Mouse (Mus musculus): ENCODE data around the gene Mfsd4b5.
"Not testable (repeated sequence)": the region's sequence is repeated elsewhere in the genome, so short reads cannot be mapped to it uniquely, and the experiment has no call there.

Gene Mfsd4b5

DNA sequence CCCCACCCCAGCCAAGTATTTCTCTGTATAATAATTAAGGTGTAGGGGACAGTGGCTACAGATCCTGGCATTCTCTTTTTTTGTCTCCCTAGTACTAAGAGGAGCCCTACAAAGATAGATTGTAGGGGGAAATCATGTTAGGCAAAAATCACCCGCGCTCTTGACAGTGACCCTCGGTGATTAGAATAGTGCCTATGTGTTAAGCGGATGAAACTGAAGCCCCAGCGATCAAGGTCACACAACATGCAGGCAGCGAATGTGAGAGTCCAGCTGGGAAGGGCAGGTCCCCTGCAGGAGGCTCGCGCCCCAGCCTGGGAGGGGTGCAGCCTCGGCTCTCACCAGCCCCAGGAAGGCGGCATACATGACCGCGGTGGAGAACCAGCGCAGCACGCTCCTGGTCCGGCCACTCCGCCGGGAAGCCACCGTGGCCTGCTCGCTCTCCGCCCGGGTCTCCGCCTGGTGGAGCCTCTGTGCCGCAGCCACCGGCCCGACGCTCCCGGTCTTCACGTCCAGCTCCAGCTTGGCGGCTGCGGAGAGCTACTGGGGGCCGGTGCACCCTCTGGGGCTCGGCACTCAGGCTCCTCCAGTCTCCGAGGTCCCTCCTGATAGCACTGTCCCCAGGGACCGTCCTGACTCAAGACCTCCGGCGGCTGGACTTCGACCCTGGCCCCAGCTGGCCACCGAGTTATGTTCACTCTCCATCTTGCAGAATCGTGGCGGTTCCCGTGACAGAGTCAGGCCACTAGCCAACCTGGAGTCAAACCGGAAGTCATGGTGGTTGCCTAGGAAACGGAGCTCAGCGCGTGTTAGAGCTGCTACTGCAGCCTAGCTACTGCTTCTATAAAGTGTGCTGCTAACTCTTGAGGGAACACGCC, 38.3 kb upstream of the Mfsd4b5 start, which contains the start of gene Mfsd4b1:
Gene Mfsd4b1 (minus strand): TSS at position 715 of the 875 bp plus-strand sequence.
- H3K27me3 ChIP-seq (ENCODE audit: insufficient read depth, low read length): peaks cover 72% of the 10 kb centered on the region
- TF ChIP-seq POU5F1 (IDR thresholded peaks at IDR 0.05; ENCODE audit: borderline replicate concordance, low read length) (no peak), CTCF (conservative IDR thresholded peaks at IDR 0.05; ENCODE audit: low read length) (no peak)
- H3K4me1 ChIP-seq (replicated peaks; ENCODE audit: low read depth, low read length): peaks cover 11% of the 10 kb centered on the region; the same call in 1 of the 2 replicates
- H3K9me3 ChIP-seq (ENCODE audit: low read length): peaks cover 9% of the 10 kb centered on the region
- peak within 1 kb of the TSS; percentile 82 for H3K4me3 ChIP-seq (replicated peaks; ENCODE audit: low read length)
- no peaks in the 10 kb centered on the region for H3K36me3 ChIP-seq (ENCODE audit: insufficient read depth, low read length)

DNA sequence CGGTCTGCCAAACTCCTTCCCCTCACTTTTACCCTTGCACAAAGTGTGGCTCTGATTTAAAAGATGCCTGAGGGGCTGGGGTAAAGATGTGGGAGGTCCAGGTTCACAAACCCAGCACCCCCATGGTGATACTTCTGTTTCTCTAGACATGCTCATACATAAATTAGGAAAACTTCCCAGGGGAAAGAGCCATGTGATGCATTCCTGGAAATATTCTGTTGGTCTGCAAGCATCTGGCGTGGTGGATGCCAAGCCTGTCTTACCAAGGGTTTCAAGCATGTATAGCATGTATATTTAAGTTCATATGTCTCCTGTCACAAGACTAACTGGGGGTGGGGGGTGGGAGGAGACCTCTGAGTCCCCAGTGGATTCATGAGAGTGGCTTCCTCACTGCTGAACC, 34.0 kb upstream of the Mfsd4b5 start:
- no peak for TF ChIP-seq NANOG (IDR thresholded peaks at IDR 0.05; ENCODE audit: borderline replicate concordance, low read length)
- no peak for TF ChIP-seq CTCF (conservative IDR thresholded peaks at IDR 0.05; ENCODE audit: low read length)
- TF ChIP-seq POU5F1 (IDR thresholded peaks at IDR 0.05; ENCODE audit: borderline replicate concordance, low read length): no peak

DNA sequence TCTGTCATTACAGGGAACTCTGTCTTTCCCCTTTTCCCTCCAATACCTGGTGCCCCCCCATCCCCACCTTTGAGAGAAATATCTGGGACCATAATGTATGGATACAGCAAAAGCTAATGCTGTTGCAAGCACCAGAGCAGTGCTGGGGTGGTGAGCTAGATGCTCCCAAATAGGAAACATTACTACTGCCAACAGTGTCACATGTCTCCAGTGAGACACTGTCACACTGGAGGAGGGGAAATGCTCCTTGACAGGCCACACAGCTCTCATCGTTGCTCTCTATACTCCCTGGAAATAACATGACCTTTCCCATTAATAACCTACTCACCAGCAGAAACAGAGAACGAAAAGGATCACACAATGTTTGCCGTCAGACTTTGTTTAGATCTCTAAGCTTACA, 33.0 kb upstream of the Mfsd4b5 start:
- Histone ChIP-seq H3K4me3 (replicated peaks; ENCODE audit: low read length) (no peak overlapping the region), H3K9me3 (ENCODE audit: low read length) (no peaks in the 10 kb centered on the region), H3K27me3 (ENCODE audit: insufficient read depth, low read length) (peaks cover 38% of the 10 kb centered on the region), H3K4me1 (replicated peaks; ENCODE audit: low read depth, low read length) (0 out of 2 replicates have a peak, but pooled peaks cover 5% of the 10 kb centered on the region), H3K36me3 (ENCODE audit: insufficient read depth, low read length) (no peaks in the 10 kb centered on the region)
- TF ChIP-seq CTCF (conservative IDR thresholded peaks at IDR 0.05; ENCODE audit: low read length) (no peak), POU5F1 (IDR thresholded peaks at IDR 0.05; ENCODE audit: borderline replicate concordance, low read length) (no peak), NANOG (IDR thresholded peaks at IDR 0.05; ENCODE audit: borderline replicate concordance, low read length) (no peak)

More for the DNA sequence above, 34.0 kb upstream of the Mfsd4b5 start:
- Histone ChIP-seq H3K9me3 (ENCODE audit: low read length) (no peaks in the 10 kb centered on the region), H3K36me3 (ENCODE audit: insufficient read depth, low read length) (no peaks in the 10 kb centered on the region), H3K4me3 (replicated peaks; ENCODE audit: low read length) (no peak overlapping the region), H3K4me1 (replicated peaks; ENCODE audit: low read depth, low read length) (peaks cover 9% of the 10 kb centered on the region; the same call in 1 of the 2 replicates), H3K27me3 (ENCODE audit: insufficient read depth, low read length) (peaks cover 47% of the 10 kb centered on the region)

DNA sequence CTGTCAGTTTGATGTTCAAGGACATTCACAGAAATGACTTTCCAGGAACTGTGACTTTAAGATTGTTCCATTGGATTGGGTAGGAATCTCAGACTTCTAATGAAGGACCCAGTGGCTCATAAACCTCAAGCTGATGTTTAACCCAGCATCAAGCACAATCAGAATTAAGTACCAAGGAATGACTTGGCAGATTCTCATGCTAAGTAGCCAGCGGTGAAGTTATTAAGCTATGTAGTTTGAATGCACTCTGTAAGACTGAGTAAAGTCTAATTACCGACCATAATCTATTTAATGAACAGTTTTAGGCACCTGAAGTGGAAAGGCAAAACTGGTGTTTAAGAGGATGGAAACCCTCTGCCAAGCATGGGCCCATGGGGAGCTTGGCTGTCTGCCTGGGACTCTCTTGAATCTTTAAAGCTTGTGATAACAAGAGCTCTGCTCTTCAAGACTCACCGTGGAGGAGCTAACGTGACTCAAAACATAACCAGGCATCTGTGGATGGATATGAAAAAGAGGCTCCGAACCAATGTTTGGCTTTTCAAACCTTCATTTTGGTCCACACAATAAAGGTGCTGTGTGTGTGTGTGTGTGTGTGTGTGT, 31.9 kb upstream of the Mfsd4b5 start:
- Histone ChIP-seq H3K27me3 (ENCODE audit: insufficient read depth, low read length) (peaks cover 28% of the 10 kb centered on the region), H3K36me3 (ENCODE audit: insufficient read depth, low read length) (no peaks in the 10 kb centered on the region), H3K9me3 (ENCODE audit: low read length) (no peaks in the 10 kb centered on the region), H3K4me3 (replicated peaks; ENCODE audit: low read length) (no peak overlapping the region), H3K4me1 (replicated peaks; ENCODE audit: low read depth, low read length) (no peaks in the 10 kb centered on the region)
- TF ChIP-seq POU5F1 (IDR thresholded peaks at IDR 0.05; ENCODE audit: borderline replicate concordance, low read length): no peak
- TF ChIP-seq NANOG (IDR thresholded peaks at IDR 0.05; ENCODE audit: borderline replicate concordance, low read length): no peak
- no peak for TF ChIP-seq CTCF (conservative IDR thresholded peaks at IDR 0.05; ENCODE audit: low read length)

DNA sequence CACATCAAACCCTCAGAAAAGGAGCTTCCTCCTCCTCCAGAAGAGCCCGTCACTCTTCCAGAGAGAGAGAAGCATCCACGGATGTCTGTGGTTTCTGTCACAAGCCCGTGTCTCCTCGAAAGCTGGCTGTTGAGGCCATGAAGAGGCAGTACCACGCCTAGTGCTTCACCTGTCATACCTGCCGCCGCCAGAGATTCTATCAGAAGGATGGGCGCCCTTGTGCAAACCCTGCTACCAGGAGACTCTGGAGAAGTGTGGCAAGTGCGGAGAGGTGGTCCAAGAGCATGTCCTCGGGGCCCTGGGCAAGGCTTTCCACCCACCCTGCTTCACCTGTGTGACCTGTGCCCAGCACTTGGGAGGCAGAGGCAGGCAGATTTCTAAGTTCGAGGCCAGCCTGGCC, 23.1 kb upstream of the Mfsd4b5 start:
- Histone ChIP-seq H3K36me3 (ENCODE audit: insufficient read depth, low read length) (no peaks in the 10 kb centered on the region), H3K9me3 (ENCODE audit: low read length) (no peaks in the 10 kb centered on the region), H3K4me3 (replicated peaks; ENCODE audit: low read length) (no peak overlapping the region), H3K27me3 (ENCODE audit: insufficient read depth, low read length) (peaks cover 6% of the 10 kb centered on the region), H3K4me1 (replicated peaks; ENCODE audit: low read depth, low read length) (peaks cover 30% of the 10 kb centered on the region)
- TF ChIP-seq POU5F1 (IDR thresholded peaks at IDR 0.05; ENCODE audit: borderline replicate concordance, low read length) (no peak), NANOG (IDR thresholded peaks at IDR 0.05; ENCODE audit: borderline replicate concordance, low read length) (no peak), CTCF (conservative IDR thresholded peaks at IDR 0.05; ENCODE audit: low read length) (no peak)

DNA sequence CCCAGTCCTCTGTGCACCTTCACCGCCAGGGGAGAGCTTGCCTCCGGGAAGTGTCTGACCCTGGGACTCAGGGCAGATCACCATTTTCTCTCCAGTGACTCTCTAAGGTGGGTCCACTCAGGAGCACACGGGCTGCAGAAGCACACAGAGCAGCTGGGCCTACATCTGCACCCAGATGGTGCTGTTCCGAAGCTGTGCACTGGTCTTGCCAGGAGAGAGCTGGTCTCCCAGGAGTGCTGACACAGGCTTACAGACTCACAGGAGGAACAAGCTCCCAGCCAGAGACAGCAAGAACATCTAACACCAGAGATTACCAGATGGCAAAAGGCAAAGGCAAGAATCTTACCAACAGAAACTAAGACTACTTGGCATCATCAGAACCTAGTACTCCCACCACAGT, 22.4 kb upstream of the Mfsd4b5 start:
- H3K4me3 ChIP-seq (replicated peaks; ENCODE audit: low read length); H3K36me3 ChIP-seq (ENCODE audit: insufficient read depth, low read length); H3K27me3 ChIP-seq (ENCODE audit: insufficient read depth, low read length); H3K9me3 ChIP-seq (ENCODE audit: low read length): not testable (repeated sequence)
- peaks cover 30% of the 10 kb centered on the region for H3K4me1 ChIP-seq (replicated peaks; ENCODE audit: low read depth, low read length)

DNA sequence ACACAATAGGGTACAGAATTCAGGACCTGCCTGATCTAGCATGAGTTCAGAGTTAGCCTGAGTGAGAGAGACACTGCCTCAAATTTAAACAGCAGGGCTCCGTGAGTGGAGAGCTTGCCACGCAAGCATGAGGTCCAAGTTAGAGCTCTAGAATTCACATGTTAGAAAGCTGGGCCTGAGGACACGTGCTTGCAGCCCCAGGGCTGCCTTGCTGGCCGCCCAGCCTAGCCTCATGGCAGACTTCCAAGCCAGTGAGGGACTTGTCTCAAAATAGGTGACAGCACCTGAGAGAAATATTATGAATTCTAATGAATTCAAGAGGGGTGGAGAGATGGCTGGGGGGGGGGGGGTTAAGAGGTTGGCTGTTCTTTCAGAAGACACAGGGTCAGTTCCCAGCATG, 21.5 kb upstream of the Mfsd4b5 start:
- Histone ChIP-seq H3K4me1 (replicated peaks; ENCODE audit: low read depth, low read length) (peaks cover 30% of the 10 kb centered on the region), H3K4me3 (replicated peaks; ENCODE audit: low read length) (no peak overlapping the region), H3K9me3 (ENCODE audit: low read length) (no peaks in the 10 kb centered on the region), H3K36me3 (ENCODE audit: insufficient read depth, low read length) (no peaks in the 10 kb centered on the region), H3K27me3 (ENCODE audit: insufficient read depth, low read length) (peaks cover 6% of the 10 kb centered on the region)
- no peak for TF ChIP-seq NANOG (IDR thresholded peaks at IDR 0.05; ENCODE audit: borderline replicate concordance, low read length)
- no peak for TF ChIP-seq POU5F1 (IDR thresholded peaks at IDR 0.05; ENCODE audit: borderline replicate concordance, low read length)
- TF ChIP-seq CTCF (conservative IDR thresholded peaks at IDR 0.05; ENCODE audit: low read length): no peak

DNA sequence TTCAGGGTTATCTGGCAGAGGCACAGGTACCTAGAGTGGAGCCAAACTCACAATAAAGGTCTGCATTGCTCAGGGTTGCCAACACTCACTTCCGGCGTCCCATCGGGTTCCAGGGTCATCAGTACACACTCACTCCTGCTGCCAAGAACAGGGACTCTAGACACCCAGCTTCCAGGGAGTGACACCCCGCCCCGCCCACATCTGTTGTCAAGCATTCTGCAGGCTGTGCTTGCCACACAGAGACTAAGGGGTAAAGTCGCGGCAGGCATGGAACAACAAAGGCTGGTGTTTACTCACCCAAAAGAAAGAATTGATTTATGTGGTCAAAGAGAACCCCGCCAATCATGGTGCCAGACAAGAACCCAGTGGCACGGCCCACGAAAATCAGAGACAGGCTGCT, 20.5 kb upstream of the Mfsd4b5 start:
- peak overlapping the region; percentile 58 for H3K4me3 ChIP-seq (replicated peaks; ENCODE audit: low read length)
- H3K27me3 ChIP-seq (ENCODE audit: insufficient read depth, low read length): peaks cover 6% of the 10 kb centered on the region
- TF ChIP-seq CTCF (conservative IDR thresholded peaks at IDR 0.05; ENCODE audit: low read length) (no peak), POU5F1 (IDR thresholded peaks at IDR 0.05; ENCODE audit: borderline replicate concordance, low read length) (no peak)
- no peaks in the 10 kb centered on the region for H3K9me3 ChIP-seq (ENCODE audit: low read length)
- peaks cover 30% of the 10 kb centered on the region for H3K4me1 ChIP-seq (replicated peaks; ENCODE audit: low read depth, low read length)
- H3K36me3 ChIP-seq (ENCODE audit: insufficient read depth, low read length): no peaks in the 10 kb centered on the region

All from E14TG2a.4 (cell line).